Mouse (Mus musculus) intestine, embryonic 16.5 days (tissue): ENCODE data around the gene Clasp2. TPM values are rescaled to one million over a fixed set of nuclear protein-coding genes. Genes with fewer than 3 reads are reported as not detected.

Experiments
- ATAC-seq: fragments of 200-750 bp; cut with Nextera tagmentation; 2 replicates; pipeline ENCODE4 v1.8.0; 2017; ENCODE audit warnings: moderate TSS enrichment, moderate library complexity
- H3K27ac ChIP-seq: fragments of 300-500 bp; sonication (generic); 2 replicates; pipeline ENCODE4 v1.5.1; 2014; ENCODE audit warnings: mild to moderate bottlenecking, low read length
- H3K27me3 ChIP-seq: fragments of 300-500 bp; sonication (generic); replicated peaks from 2 replicates; pipeline ENCODE4 v1.6.1; 2014; ENCODE audit warnings: low read length, control low read depth, mixed read lengths; ENCODE audit not compliant: control insufficient read depth, insufficient read depth
- H3K36me3 ChIP-seq: fragments of 300-500 bp; sonication (generic); 2 replicates; pipeline ENCODE4 v1.6.1; 2014; ENCODE audit warnings: low read length, control low read depth; ENCODE audit not compliant: control insufficient read depth, insufficient read depth
- H3K4me1 ChIP-seq: fragments of 300-500 bp; sonication (generic); 2 replicates; pipeline ENCODE4 v1.6.1; 2014; ENCODE audit warnings: low read length, control low read depth, mixed read lengths; ENCODE audit not compliant: control insufficient read depth, insufficient read depth
- H3K4me2 ChIP-seq: fragments of 300-500 bp; sonication (generic); 2 replicates; pipeline ENCODE4 v1.6.1; 2014; ENCODE audit warnings: low read depth, low read length, control low read depth
- H3K4me3 ChIP-seq: fragments of 300-500 bp; sonication (generic); 2 replicates; pipeline ENCODE4 v1.5.1; 2014; ENCODE audit warnings: mild to moderate bottlenecking, low read length
- H3K9ac ChIP-seq: fragments of 300-500 bp; sonication (generic); 2 replicates; pipeline ENCODE4 v1.6.1; 2014; ENCODE audit warnings: low read depth, low read length
- H3K9me3 ChIP-seq: fragments of 300-500 bp; sonication (generic); 2 replicates; pipeline ENCODE4 v1.6.1; 2016; ENCODE audit warnings: low read length, control low read depth; ENCODE audit not compliant: control insufficient read depth
- WGBS: fragments of 180-500 bp; shearing (Covaris S2); extraction: QIAGEN DNeasy Blood & Tissue Kit; methylation state at CpG from one replicate; pipeline ENCODE4 v1.1.7; 2014; 5-methylcytosine and 5-hydroxymethylcytosine counted together
- polyA plus RNA-seq: library from polyadenylated mRNA; unstranded; fragments of >200 nt; fragmentation: Nextera tagmentation; extraction: Ambion mirVana; gene quantifications from 2 replicates; pipeline ENCODE4 v1.2.1, GENCODE M21; 2015

Gene Clasp2
- polyA plus RNA-seq, 1 experiment from 2014 or later = 13.4 TPM

DNA sequence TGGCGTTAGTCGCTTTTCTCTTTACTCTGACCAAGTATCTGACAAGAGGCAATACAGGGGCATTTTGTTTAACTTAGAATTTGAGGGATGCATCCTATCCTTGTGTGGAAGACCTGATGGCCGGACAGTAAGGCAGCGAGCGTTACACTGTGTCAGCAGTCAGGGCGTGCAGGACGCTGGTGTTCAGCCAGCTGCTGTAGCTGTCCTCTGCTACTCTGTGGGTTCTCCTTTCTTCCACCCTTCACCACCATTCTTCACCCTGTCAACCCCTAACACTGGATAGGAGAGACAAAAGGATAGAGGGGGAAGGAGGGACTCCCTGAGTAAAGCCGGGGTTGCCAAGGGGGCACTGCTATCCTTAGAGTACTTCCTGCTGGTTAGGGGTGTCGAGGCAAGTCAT, 87.4 kb downstream of the Clasp2 start:
- ATAC-seq = no peak
- Histone ChIP-seq H3K4me2 (no peak overlapping the region), H3K4me3 (no peak overlapping the region), H3K9me3 (no peaks in the 10 kb centered on the region), H3K4me1 (no peaks in the 10 kb centered on the region), H3K36me3 (no peaks in the 10 kb centered on the region), H3K9ac (no peak overlapping the region), H3K27ac (no peak overlapping the region), H3K27me3 (no peaks in the 10 kb centered on the region)
- WGBS = 65% methylated on average over 9 of the region's 9 CpGs

DNA sequence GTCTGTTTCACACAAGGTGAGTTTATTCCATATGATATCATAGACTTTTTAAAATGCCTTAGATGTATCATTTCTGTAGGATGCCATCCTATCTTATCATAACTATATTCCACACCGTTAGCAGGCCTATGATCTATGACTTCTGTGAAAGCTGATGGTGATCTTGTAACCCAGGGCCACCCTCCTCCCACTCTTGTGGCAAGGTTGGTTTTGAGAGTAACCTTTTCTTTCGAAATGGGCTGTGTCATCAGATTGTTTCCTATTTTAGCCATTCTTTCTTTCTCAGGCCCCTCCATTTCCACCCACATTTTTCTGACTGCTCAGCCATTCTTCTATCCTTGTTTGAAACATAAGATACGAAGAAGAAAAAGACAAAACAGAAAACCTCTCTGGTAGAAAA, 88.9 kb downstream of the Clasp2 start:
- no peak overlapping the region for H3K27ac ChIP-seq
- no peaks in the 10 kb centered on the region for H3K9me3 ChIP-seq
- ATAC-seq = no peak
- no peaks in the 10 kb centered on the region for H3K36me3 ChIP-seq
- H3K9ac ChIP-seq = no peak overlapping the region
- H3K4me1 ChIP-seq = no peaks in the 10 kb centered on the region
- whole genome bisulfite sequencing = 85% methylated on average over 3 of the region's 3 CpGs
- no peak overlapping the region for H3K4me2 ChIP-seq
- no peaks in the 10 kb centered on the region for H3K27me3 ChIP-seq
- H3K4me3 ChIP-seq = no peak overlapping the region

DNA sequence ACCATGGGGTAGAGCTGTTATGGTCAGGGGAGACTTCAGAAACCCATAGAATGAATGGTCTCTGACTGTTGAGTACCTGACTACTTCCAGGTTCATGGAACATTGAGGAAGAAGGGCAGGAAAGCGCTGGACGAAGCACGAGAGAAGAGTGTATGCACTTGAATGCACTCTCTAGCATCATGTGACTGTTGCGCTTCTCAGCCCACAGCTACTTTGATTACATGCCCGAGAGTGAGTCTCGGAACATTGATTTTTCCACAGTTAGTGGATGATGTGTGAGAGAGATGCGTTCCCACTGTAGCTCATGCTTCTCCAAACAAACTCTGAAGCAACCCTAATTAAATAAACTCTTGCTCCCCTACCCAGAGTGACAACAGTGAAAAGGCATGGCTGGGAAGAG, 92.2 kb downstream of the Clasp2 start:
- Histone ChIP-seq H3K9me3 (no peaks in the 10 kb centered on the region), H3K27ac (no peak overlapping the region), H3K9ac (no peak overlapping the region), H3K4me1 (no peaks in the 10 kb centered on the region), H3K4me2 (no peak overlapping the region), H3K36me3 (no peaks in the 10 kb centered on the region), H3K4me3 (no peak overlapping the region), H3K27me3 (no peaks in the 10 kb centered on the region)
- no peak for ATAC-seq
- WGBS = 88% methylated on average over 7 of the region's 7 CpGs

DNA sequence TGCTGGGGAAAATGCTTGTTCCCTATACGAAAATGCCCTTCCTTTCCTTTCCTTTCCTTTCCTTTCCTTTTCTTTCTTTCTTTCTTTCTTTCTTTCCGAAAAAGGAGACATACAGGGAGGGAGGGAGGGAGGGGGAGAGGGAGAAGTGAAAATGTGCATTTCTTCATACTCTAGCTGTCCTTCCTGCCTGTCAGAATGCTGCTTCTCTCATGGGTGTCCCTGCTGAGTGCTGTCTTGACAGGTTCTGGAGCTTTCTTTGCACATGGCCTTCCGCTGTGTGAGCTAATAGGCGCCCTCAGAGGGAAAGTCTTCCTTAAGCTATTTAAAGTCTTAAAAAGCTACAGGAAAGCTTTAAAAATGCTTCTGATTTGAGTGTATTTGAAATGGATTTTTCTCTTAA, 95.7 kb downstream of the Clasp2 start:
- no peak for ATAC-seq
- Histone ChIP-seq H3K4me1 (no peaks in the 10 kb centered on the region), H3K4me3 (no peak overlapping the region), H3K36me3 (no peaks in the 10 kb centered on the region), H3K9me3 (no peaks in the 10 kb centered on the region), H3K27ac (no peak overlapping the region), H3K9ac (no peak overlapping the region), H3K27me3 (no peaks in the 10 kb centered on the region), H3K4me2 (no peak overlapping the region)
- WGBS = 90% methylated on average over 4 of the region's 4 CpGs

DNA sequence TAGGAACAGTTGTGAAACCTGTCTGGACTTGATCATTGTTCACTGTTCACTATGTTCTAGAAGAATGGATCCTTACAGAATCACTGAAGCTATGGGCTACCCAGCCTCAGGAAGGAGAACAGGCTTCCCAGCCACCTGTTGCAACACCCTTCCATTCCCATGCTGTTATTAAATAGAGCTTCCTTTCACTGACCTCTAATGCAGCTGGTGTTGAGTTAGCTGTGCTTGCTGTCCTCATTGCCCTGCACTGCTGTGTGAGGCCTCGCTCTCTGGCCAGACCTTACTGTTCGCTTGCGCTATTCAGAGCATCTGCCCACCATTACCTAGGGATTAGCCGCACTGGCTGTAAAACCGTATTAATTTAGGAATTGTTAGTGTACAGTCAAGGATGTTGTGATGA, 96.2 kb downstream of the Clasp2 start:
- H3K9me3 ChIP-seq = no peaks in the 10 kb centered on the region
- no peak overlapping the region for H3K4me3 ChIP-seq
- H3K27ac ChIP-seq = no peak overlapping the region
- 90% methylated on average over 5 of the region's 5 CpGs for WGBS
- no peak overlapping the region for H3K9ac ChIP-seq
- H3K27me3 ChIP-seq = no peaks in the 10 kb centered on the region
- H3K4me1 ChIP-seq = no peaks in the 10 kb centered on the region
- ATAC-seq = no peak
- H3K4me2 ChIP-seq = no peak overlapping the region
- no peaks in the 10 kb centered on the region for H3K36me3 ChIP-seq

DNA sequence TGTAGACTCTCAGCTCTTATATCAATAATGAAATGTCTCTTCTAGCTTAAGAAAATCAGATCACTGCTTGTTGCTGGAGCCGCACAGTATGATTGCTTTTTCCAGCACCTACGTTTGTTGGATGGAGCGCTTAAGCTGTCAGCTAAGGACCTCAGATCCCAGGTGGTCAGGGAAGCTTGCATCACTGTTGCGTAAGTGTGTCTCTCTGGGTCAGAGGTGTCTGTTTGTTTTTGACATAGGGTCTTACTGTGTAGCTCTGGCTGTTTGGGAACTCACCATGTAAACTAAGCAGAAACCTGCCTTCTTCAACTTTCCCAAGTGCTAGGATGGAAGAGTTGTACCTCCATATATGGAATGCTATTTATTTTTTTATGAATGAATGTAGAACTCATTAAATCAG, 102.8 kb downstream of the Clasp2 start:
- Histone ChIP-seq H3K9me3 (no peaks in the 10 kb centered on the region), H3K4me2 (no peak overlapping the region), H3K9ac (no peak overlapping the region), H3K4me3 (no peak overlapping the region), H3K27ac (no peak overlapping the region), H3K36me3 (no peaks in the 10 kb centered on the region), H3K4me1 (no peaks in the 10 kb centered on the region), H3K27me3 (no peaks in the 10 kb centered on the region)
- no peak for ATAC-seq
- 89% methylated on average over 4 of the region's 4 CpGs for WGBS

DNA sequence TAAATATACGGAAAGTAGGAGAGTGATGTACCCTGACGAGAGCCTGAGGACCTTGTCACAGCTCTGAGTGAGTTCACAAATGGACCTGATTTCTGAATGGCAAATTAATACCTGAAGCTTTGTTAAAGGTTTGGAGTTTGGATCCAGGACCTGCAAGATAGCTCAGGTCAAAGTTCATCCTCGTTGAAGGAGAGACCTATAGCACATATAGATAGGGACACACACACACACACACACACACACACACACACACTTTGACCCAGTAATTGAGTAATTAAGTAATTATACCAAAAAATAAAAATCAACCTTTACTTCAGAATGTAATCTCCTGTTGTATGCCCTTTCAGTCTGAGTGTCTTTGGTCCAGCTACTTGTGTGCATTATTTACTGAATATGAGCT, 114.2 kb downstream of the Clasp2 start:
- Histone ChIP-seq H3K36me3 (no peaks in the 10 kb centered on the region), H3K27me3 (no peaks in the 10 kb centered on the region), H3K27ac (peak overlapping the region; percentile 59), H3K4me3 (no peak overlapping the region), H3K9ac (no peak overlapping the region), H3K4me2 (no peak overlapping the region), H3K9me3 (no peaks in the 10 kb centered on the region), H3K4me1 (no peaks in the 10 kb centered on the region)
- ATAC-seq = peak; percentile 55
- WGBS = 78% methylated on average over 3 of the region's 3 CpGs

DNA sequence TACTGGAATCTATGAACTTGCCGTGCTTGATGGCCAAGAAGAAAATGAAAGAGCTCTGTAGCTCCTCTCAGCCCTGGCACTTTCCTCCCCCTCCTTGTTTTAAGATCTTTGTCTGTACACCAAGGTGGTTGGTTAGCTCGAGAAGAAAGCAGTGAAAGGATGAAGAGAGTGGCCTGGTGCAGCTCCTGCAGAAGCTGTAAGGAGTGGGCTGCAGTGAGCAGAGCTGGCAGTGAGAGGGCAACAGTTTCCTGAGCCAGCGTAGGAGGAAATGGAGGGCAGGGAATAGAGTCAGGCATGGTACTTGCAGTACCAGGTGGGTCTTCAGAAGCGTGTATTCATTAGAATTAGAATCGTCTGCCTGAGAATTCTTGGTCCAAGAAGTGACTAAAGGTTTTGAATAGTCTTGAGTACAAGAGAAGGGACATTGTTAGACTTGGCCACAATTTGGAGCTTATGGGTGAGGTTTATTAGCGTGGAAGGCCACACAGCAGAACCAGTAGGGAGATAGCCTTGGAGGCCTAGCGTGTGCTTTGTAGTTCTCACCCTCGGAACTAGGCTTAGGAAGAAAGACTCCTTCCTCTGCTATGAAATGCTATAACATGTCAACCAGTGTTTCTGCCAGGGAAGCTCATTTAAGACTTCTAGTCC, 116.1 kb downstream of the Clasp2 start:
- no peak overlapping the region for H3K4me2 ChIP-seq
- no peak for ATAC-seq
- 88% methylated on average over 8 of the region's 8 CpGs for WGBS
- no peak overlapping the region for H3K4me3 ChIP-seq
- H3K9ac ChIP-seq = no peak overlapping the region
- H3K9me3 ChIP-seq = no peaks in the 10 kb centered on the region
- H3K36me3 ChIP-seq = no peaks in the 10 kb centered on the region
- no peak overlapping the region for H3K27ac ChIP-seq
- H3K4me1 ChIP-seq = no peaks in the 10 kb centered on the region
- no peaks in the 10 kb centered on the region for H3K27me3 ChIP-seq

DNA sequence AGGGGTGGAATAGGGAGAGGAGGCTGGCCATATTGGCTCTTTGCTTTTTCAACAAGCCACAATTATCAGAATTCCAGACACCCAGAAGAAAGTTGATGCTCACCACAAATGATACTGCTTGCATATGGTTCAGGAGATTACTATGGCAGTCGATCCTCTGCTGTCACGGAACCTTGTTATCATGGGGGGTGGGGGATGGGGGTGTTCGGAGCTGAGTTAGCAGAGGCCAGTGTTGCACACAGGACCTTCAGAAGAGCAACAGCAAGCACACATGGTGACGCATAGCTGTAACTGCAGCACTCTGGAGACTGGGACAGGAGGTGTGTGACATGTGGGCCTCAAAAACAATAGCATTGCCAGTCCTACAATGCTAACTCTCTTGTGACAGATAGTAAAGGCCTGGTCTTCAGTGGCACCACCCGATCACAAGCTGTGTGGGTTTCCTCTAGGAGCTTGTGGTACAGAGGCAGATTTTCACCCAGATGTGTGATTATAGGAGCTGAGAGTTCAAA, 116.7 kb downstream of the Clasp2 start:
- no peak overlapping the region for H3K4me3 ChIP-seq
- no peak overlapping the region for H3K4me2 ChIP-seq
- ATAC-seq = no peak
- no peak overlapping the region for H3K9ac ChIP-seq
- peaks cover 2% of the 10 kb centered on the region; the same call in 1 of the 2 replicates for H3K36me3 ChIP-seq
- H3K4me1 ChIP-seq = no peaks in the 10 kb centered on the region
- no peaks in the 10 kb centered on the region for H3K9me3 ChIP-seq
- no peak overlapping the region for H3K27ac ChIP-seq
- 94% methylated on average over 5 of the region's 5 CpGs for WGBS
- no peaks in the 10 kb centered on the region for H3K27me3 ChIP-seq

DNA sequence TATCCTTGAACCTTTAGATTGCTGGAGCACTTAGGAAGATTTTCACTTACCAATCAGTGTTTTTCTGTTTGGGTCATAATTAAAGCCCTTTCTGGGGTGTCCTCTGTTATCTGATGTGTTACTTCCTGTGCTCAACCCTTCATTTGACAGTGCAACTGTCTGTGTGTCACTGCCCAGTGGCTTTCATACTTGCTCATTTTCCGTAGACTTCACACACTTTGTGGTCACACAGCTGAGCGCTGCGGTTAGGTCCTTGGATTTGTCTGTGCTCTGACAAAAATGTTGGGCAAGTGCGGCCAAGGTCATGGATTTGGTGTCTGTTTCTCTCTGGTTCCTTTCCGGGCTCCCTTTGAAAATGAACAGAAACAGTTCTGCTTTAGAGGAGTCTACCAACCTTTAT, 118.1 kb downstream of the Clasp2 start:
- no peak for ATAC-seq
- WGBS = 84% methylated on average over 5 of the region's 5 CpGs
- Histone ChIP-seq H3K9ac (no peak overlapping the region), H3K9me3 (no peaks in the 10 kb centered on the region), H3K36me3 (peaks cover 5% of the 10 kb centered on the region; the same call in 1 of the 2 replicates), H3K27me3 (no peaks in the 10 kb centered on the region), H3K4me1 (no peaks in the 10 kb centered on the region), H3K4me2 (no peak overlapping the region), H3K27ac (no peak overlapping the region), H3K4me3 (no peak overlapping the region)
